Comparison of ENCODE assay signal across 10 mouse cellular contexts in genomic region chr7:24901842-24902241, GRCm38 (mm10). TPM values are rescaled to one million over a fixed set of nuclear protein-coding genes. Genes with fewer than 3 reads are reported as not detected.
DNase-seq lines count a peak whose midpoint lies in the region; ATAC-seq lines count a peak whose summit lies in the region.
"Had no signal": no experiment of that assay in that cellular context is flagged by ENCODE, and none has a peak within 500 bp of the region (broad histone marks: within the 10 kb centered on the region; RNA-seq: fewer than 3 reads in every experiment).

No protein-coding gene starts in this region.

- no peak overlapping the region for H3K4me2 ChIP-seq in forebrain, embryonic 13.5 days
- H3K4me2 ChIP-seq in forebrain, embryonic 14.5 days (ENCODE audit: low read length) = no peak overlapping the region
- peak overlapping the region; percentile 83 for H3K4me2 ChIP-seq in midbrain, embryonic 14.5 days (ENCODE audit: low read length)
- no peak overlapping the region for H3K4me2 ChIP-seq in midbrain, embryonic 16.5 days (ENCODE audit: low read length)
- 0 out of 2 replicates have a peak overlapping the region, but pooled peaks have one; percentile 67 for H3K4me2 ChIP-seq in limb, embryonic 15.5 days

- no peaks in the 10 kb centered on the region for H3K27me3 ChIP-seq in forebrain, embryonic 13.5 days
- no peaks in the 10 kb centered on the region for H3K27me3 ChIP-seq in forebrain, embryonic 14.5 days (replicated peaks; ENCODE audit: control insufficient read depth, insufficient read depth, low read length)
- no peaks in the 10 kb centered on the region for H3K27me3 ChIP-seq in midbrain, embryonic 14.5 days (ENCODE audit: control insufficient read depth, insufficient read depth, low read length)
- no peaks in the 10 kb centered on the region for H3K27me3 ChIP-seq in midbrain, embryonic 16.5 days (ENCODE audit: control insufficient read depth, insufficient read depth, low read depth, low read length)
- H3K27me3 ChIP-seq in limb, embryonic 15.5 days = no peaks in the 10 kb centered on the region

- no peak for DNase-seq in forebrain, embryonic 14.5 days (ENCODE audit: low spot score)
- DNase-seq in midbrain, embryonic 14.5 days = no peak
- peak; percentile 79 to 85 for DNase-seq in spleen, postnatal 36 days (ENCODE audit: low spot score in 2 of 2)
- no peak for DNase-seq in Muller cell, postnatal 12 days (ENCODE audit: inconsistent ontology term)
- DNase-seq in urinary bladder, postnatal 25 days (ENCODE audit: low spot score) = no peak

- H3K36me3 ChIP-seq in forebrain, embryonic 13.5 days (ENCODE audit: poor library complexity, severe bottlenecking) = 0 out of 2 replicates have a peak, but pooled peaks cover 3% of the 10 kb centered on the region
- H3K36me3 ChIP-seq in forebrain, embryonic 14.5 days (ENCODE audit: control insufficient read depth, insufficient read depth, low read length) = no peaks in the 10 kb centered on the region
- H3K36me3 ChIP-seq in midbrain, embryonic 14.5 days (ENCODE audit: control insufficient read depth, insufficient read depth, low read length) = no peaks in the 10 kb centered on the region
- no peaks in the 10 kb centered on the region for H3K36me3 ChIP-seq in midbrain, embryonic 16.5 days (ENCODE audit: control insufficient read depth, insufficient read depth, low read length)
- H3K36me3 ChIP-seq in limb, embryonic 15.5 days = no peaks in the 10 kb centered on the region

- no peak overlapping the region for H3K4me3 ChIP-seq in forebrain, embryonic 13.5 days
- no peak overlapping the region for H3K4me3 ChIP-seq in forebrain, embryonic 14.5 days (ENCODE audit: low read depth, low read length)
- H3K4me3 ChIP-seq in midbrain, embryonic 14.5 days (replicated peaks; ENCODE audit: low read depth, low read length) = no peak overlapping the region
- no peak overlapping the region for H3K4me3 ChIP-seq in midbrain, embryonic 16.5 days (ENCODE audit: low read depth, low read length)
- H3K4me3 ChIP-seq in limb, embryonic 15.5 days = peak overlapping the region; percentile 80; the same call in 1 of the 2 replicates

- no peak overlapping the region for H3K9ac ChIP-seq in forebrain, embryonic 13.5 days
- no peak overlapping the region for H3K9ac ChIP-seq in forebrain, embryonic 14.5 days (ENCODE audit: low read length)
- H3K9ac ChIP-seq in midbrain, embryonic 14.5 days (replicated peaks; ENCODE audit: low read length) = no peak overlapping the region
- no peak overlapping the region for H3K9ac ChIP-seq in midbrain, embryonic 16.5 days (ENCODE audit: low read depth, low read length)
- no peak overlapping the region for H3K9ac ChIP-seq in limb, embryonic 15.5 days

- WGBS in forebrain, embryonic 13.5 days = 74% methylated on average over 1 of the region's 1 CpGs
- 75% methylated on average over 1 of the region's 1 CpGs for WGBS in forebrain, embryonic 14.5 days
- WGBS in midbrain, embryonic 14.5 days = 89% methylated on average over 1 of the region's 1 CpGs
- WGBS in midbrain, embryonic 16.5 days = 96% methylated on average over 1 of the region's 1 CpGs
- 46% methylated on average over 1 of the region's 1 CpGs for WGBS in limb, embryonic 15.5 days

- no peak for ATAC-seq in forebrain, embryonic 13.5 days
- no peak for ATAC-seq in forebrain, embryonic 14.5 days
- ATAC-seq in midbrain, embryonic 14.5 days (ENCODE audit: low FRiP score, low TSS enrichment) = no peak
- no peak for ATAC-seq in midbrain, embryonic 16.5 days
- no peak for ATAC-seq in limb, embryonic 15.5 days (ENCODE audit: insufficient number of reproducible peaks, low FRiP score, low TSS enrichment, low read depth)

- no peaks in the 10 kb centered on the region for H3K9me3 ChIP-seq in forebrain, embryonic 13.5 days (replicated peaks)
- no peaks in the 10 kb centered on the region for H3K9me3 ChIP-seq in forebrain, embryonic 14.5 days (replicated peaks; ENCODE audit: control insufficient read depth, low read length)
- no peaks in the 10 kb centered on the region for H3K9me3 ChIP-seq in midbrain, embryonic 14.5 days (ENCODE audit: control insufficient read depth, low read length)
- no peaks in the 10 kb centered on the region for H3K9me3 ChIP-seq in midbrain, embryonic 16.5 days (replicated peaks; ENCODE audit: control insufficient read depth, low read length, poor library complexity, severe bottlenecking)
- no peaks in the 10 kb centered on the region for H3K9me3 ChIP-seq in limb, embryonic 15.5 days

- H3K4me1 ChIP-seq in forebrain, embryonic 13.5 days = peaks cover 31% of the 10 kb centered on the region
- peaks cover 2% of the 10 kb centered on the region; the same call in 1 of the 2 replicates for H3K4me1 ChIP-seq in forebrain, embryonic 14.5 days (ENCODE audit: control insufficient read depth, insufficient read depth, low read length)
- peaks cover 14% of the 10 kb centered on the region for H3K4me1 ChIP-seq in midbrain, embryonic 14.5 days (ENCODE audit: control insufficient read depth, insufficient read depth, low read length)
- H3K4me1 ChIP-seq in midbrain, embryonic 16.5 days (ENCODE audit: control insufficient read depth, insufficient read depth, low read length) = peaks cover 24% of the 10 kb centered on the region
- H3K4me1 ChIP-seq in limb, embryonic 15.5 days = peaks cover 38% of the 10 kb centered on the region

- peak overlapping the region; percentile 48; the same call in 1 of the 2 replicates for H3K27ac ChIP-seq in forebrain, embryonic 13.5 days
- no peak overlapping the region for H3K27ac ChIP-seq in forebrain, embryonic 14.5 days (ENCODE audit: low read depth, low read length)
- 0 out of 2 replicates have a peak overlapping the region, but pooled peaks have one; percentile 60 for H3K27ac ChIP-seq in midbrain, embryonic 14.5 days (replicated peaks; ENCODE audit: low read depth, low read length)
- no peak overlapping the region for H3K27ac ChIP-seq in midbrain, embryonic 16.5 days (ENCODE audit: low read length)
- H3K27ac ChIP-seq in limb, embryonic 15.5 days = peak overlapping the region; percentile 91; the same call in 1 of the 2 replicates

RNA-seq across cellular contexts. Expression of gene Arhgef1, which starts 0.9 kb away (rescaled TPM):
- polyA plus RNA-seq in forebrain, embryonic 13.5 days (2015; fragmentation: Nextera tagmentation; extraction: Ambion mirVana) = 54.2 and 54.9 TPM in 2 replicates
- 26.9 and 41.3 TPM in 2 replicates for polyA plus RNA-seq in forebrain, embryonic 14.5 days (2014; fragmentation: Nextera tagmentation; extraction: Ambion mirVana)
- polyA plus RNA-seq in midbrain, embryonic 14.5 days (2014; fragmentation: Nextera tagmentation; extraction: Ambion mirVana) = 44.7 and 51.0 TPM in 2 replicates
- polyA plus RNA-seq in midbrain, embryonic 16.5 days (2015; fragmentation: Nextera tagmentation; extraction: Ambion mirVana) = 52.2 and 53.0 TPM in 2 replicates
- 110 and 122 TPM in 2 replicates for polyA plus RNA-seq in limb, embryonic 15.5 days (2015; fragmentation: Nextera tagmentation; extraction: Ambion mirVana)

RNA-seq across cellular contexts. Expression of gene Cd79a, which starts 4.7 kb away (rescaled TPM):
- 0.18 TPM in 1 of 2 replicates, not detected in the other for polyA plus RNA-seq in forebrain, embryonic 13.5 days (2015; fragmentation: Nextera tagmentation; extraction: Ambion mirVana)
- not detected in 2 replicates for polyA plus RNA-seq in forebrain, embryonic 14.5 days (2014; fragmentation: Nextera tagmentation; extraction: Ambion mirVana)
- polyA plus RNA-seq in midbrain, embryonic 14.5 days (2014; fragmentation: Nextera tagmentation; extraction: Ambion mirVana) = 0.28 TPM in 1 of 2 replicates, not detected in the other
- polyA plus RNA-seq in midbrain, embryonic 16.5 days (2015; fragmentation: Nextera tagmentation; extraction: Ambion mirVana) = 0.29 and 0.47 TPM in 2 replicates
- polyA plus RNA-seq in limb, embryonic 15.5 days (2015; fragmentation: Nextera tagmentation; extraction: Ambion mirVana) = 0.72 and 0.78 TPM in 2 replicates

RNA-seq across cellular contexts. Expression of gene Rps19, which starts 17.7 kb away (rescaled TPM):
- 1,732 and 1,934 TPM in 2 replicates for polyA plus RNA-seq in forebrain, embryonic 13.5 days (2015; fragmentation: Nextera tagmentation; extraction: Ambion mirVana)
- 1,541 and 2,138 TPM in 2 replicates for polyA plus RNA-seq in forebrain, embryonic 14.5 days (2014; fragmentation: Nextera tagmentation; extraction: Ambion mirVana)
- polyA plus RNA-seq in midbrain, embryonic 14.5 days (2014; fragmentation: Nextera tagmentation; extraction: Ambion mirVana) = 1,428 and 1,598 TPM in 2 replicates
- polyA plus RNA-seq in midbrain, embryonic 16.5 days (2015; fragmentation: Nextera tagmentation; extraction: Ambion mirVana) = 968 and 1,058 TPM in 2 replicates
- polyA plus RNA-seq in limb, embryonic 15.5 days (2015; fragmentation: Nextera tagmentation; extraction: Ambion mirVana) = 2,364 and 2,933 TPM in 2 replicates

RNA-seq across cellular contexts. Expression of gene Dmrtc2, which starts 32.0 kb away (rescaled TPM):
- 0.10 and 0.13 TPM in 2 replicates for polyA plus RNA-seq in forebrain, embryonic 13.5 days (2015; fragmentation: Nextera tagmentation; extraction: Ambion mirVana)
- not detected in 2 replicates for polyA plus RNA-seq in forebrain, embryonic 14.5 days (2014; fragmentation: Nextera tagmentation; extraction: Ambion mirVana)
- not detected in 2 replicates for polyA plus RNA-seq in midbrain, embryonic 14.5 days (2014; fragmentation: Nextera tagmentation; extraction: Ambion mirVana)
- 0.25 TPM in 1 of 2 replicates, not detected in the other for polyA plus RNA-seq in midbrain, embryonic 16.5 days (2015; fragmentation: Nextera tagmentation; extraction: Ambion mirVana)
- not detected in 2 replicates for polyA plus RNA-seq in limb, embryonic 15.5 days (2015; fragmentation: Nextera tagmentation; extraction: Ambion mirVana)
- polyA plus RNA-seq: large intestine, adult 2 months; urinary bladder, adult 2 months had no signal

RNA-seq across cellular contexts. Expression of gene Lypd4, which starts 32.1 kb away (rescaled TPM):
- polyA plus RNA-seq in forebrain, embryonic 13.5 days (2015; fragmentation: Nextera tagmentation; extraction: Ambion mirVana) = not detected in 2 replicates
- polyA plus RNA-seq in forebrain, embryonic 14.5 days (2014; fragmentation: Nextera tagmentation; extraction: Ambion mirVana) = not detected in 2 replicates
- not detected in 2 replicates for polyA plus RNA-seq in midbrain, embryonic 14.5 days (2014; fragmentation: Nextera tagmentation; extraction: Ambion mirVana)
- 0.26 TPM in 1 of 2 replicates, not detected in the other for polyA plus RNA-seq in midbrain, embryonic 16.5 days (2015; fragmentation: Nextera tagmentation; extraction: Ambion mirVana)
- not detected in 2 replicates for polyA plus RNA-seq in limb, embryonic 15.5 days (2015; fragmentation: Nextera tagmentation; extraction: Ambion mirVana)
- polyA plus RNA-seq: large intestine, adult 2 months; urinary bladder, adult 2 months had no signal

Comparison
In these comparisons a context has a peak if more than half of its experiments do, and no peak if none do; other contexts are left out.
1. H3K27ac ChIP-seq: peak in forebrain, embryonic 13.5 days (single experiment), midbrain, embryonic 14.5 days (single experiment) and limb, embryonic 15.5 days (single experiment); none in forebrain, embryonic 14.5 days (single experiment) and midbrain, embryonic 16.5 days (single experiment).
2. H3K4me2 ChIP-seq: peak in midbrain, embryonic 14.5 days (single experiment) and limb, embryonic 15.5 days (single experiment); none in forebrain, embryonic 13.5 days (single experiment), forebrain, embryonic 14.5 days (single experiment) and midbrain, embryonic 16.5 days (single experiment).
3. DNase-seq: peak in spleen, postnatal 36 days (2 of 2); none in forebrain, embryonic 14.5 days (single experiment), midbrain, embryonic 14.5 days (single experiment), Muller cell, postnatal 12 days (single experiment) and urinary bladder, postnatal 25 days (single experiment).